Mouse (Mus musculus) embryonic facial prominence, embryonic 10.5 days (tissue): Measurements from ENCODE around the gene Gys2. TPM values are rescaled to one million over a fixed set of nuclear protein-coding genes. Genes with fewer than 3 reads are reported as not detected.
"Not testable (repeated sequence)": the region's sequence is repeated elsewhere in the genome, so short reads cannot be mapped to it uniquely, and the experiment has no call there.

Experiments used
- DNase-seq: peaks from one replicate; pipeline ENCODE4 v3.0.0-alpha.2; 2017; ENCODE audit warnings: low spot score
- H3K27ac ChIP-seq: fragments of 300-500 bp; sonication (generic); replicated peaks from 2 replicates; pipeline ENCODE4 v1.5.1; 2016; ENCODE audit warnings: mild to moderate bottlenecking
- H3K27me3 ChIP-seq: fragments of 300-500 bp; sonication (generic); replicated peaks from 2 replicates; pipeline ENCODE4 v1.6.1; 2016; ENCODE audit warnings: low read depth, mild to moderate bottlenecking; ENCODE audit not compliant: poor library complexity, severe bottlenecking
- H3K36me3 ChIP-seq: fragments of 300-500 bp; sonication (generic); replicated peaks from 2 replicates; pipeline ENCODE4 v1.6.1; 2016; ENCODE audit warnings: mild to moderate bottlenecking, moderate library complexity
- H3K4me1 ChIP-seq: fragments of 300-500 bp; sonication (generic); 2 replicates; pipeline ENCODE4 v1.6.1; 2016
- H3K4me3 ChIP-seq: fragments of 300-500 bp; sonication (generic); 2 replicates; pipeline ENCODE4 v1.5.1; 2016; ENCODE audit warnings: mild to moderate bottlenecking, moderate library complexity
- H3K9me3 ChIP-seq: fragments of 300-500 bp; sonication (generic); 2 replicates; pipeline ENCODE4 v1.6.1; 2016; ENCODE audit warnings: mild to moderate bottlenecking
- WGBS: fragments of 180-500 bp; shearing (Covaris S2); methylation state at CpG from one replicate; pipeline ENCODE4 v1.1.7; 2016; 5-methylcytosine and 5-hydroxymethylcytosine counted together
- polyA plus RNA-seq: library from polyadenylated mRNA; unstranded; fragments of >200 nt; fragmentation: Nextera tagmentation; extraction: Ambion mirVana; gene quantifications from 2 replicates; pipeline ENCODE4 v1.2.1, GENCODE M21; 2016

Gys2 gene
- not detected in 2 replicates for polyA plus RNA-seq

DNA sequence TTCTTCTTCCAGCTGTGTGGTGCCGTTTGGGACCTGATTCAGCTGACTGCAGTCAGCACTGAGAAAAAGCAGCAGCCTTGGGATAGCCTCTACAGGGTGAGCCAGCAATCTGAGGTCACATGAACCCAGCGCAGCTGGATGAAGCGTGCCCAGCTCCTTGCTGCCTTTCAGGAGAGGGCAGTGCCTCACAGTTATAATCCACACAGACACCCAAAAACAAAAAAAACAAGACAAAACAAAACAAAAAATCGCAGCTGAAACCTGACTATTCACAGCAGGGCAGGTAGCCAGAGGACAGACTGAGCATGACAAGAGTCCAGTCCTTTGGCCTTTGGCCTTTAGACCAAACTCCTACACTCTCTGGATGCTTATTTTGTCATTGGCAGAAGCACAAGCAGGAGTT is at the start of gene Gys2:
Gene Gys2, minus strand, starts transcription at position 309 of the 403 bp plus-strand sequence.
- no peaks in the 10 kb centered on the region for H3K27me3 ChIP-seq
- H3K36me3 ChIP-seq, result no peaks in the 10 kb centered on the region
- no peak within 1 kb of the TSS for H3K27ac ChIP-seq
- no peaks in the 10 kb centered on the region for H3K4me1 ChIP-seq
- no peak within 1 kb of the TSS for H3K4me3 ChIP-seq
- no peak for DNase-seq
- 67% methylated on average over 4 of the region's 4 CpGs for WGBS
- H3K9me3 ChIP-seq, result no peaks in the 10 kb centered on the region

DNA sequence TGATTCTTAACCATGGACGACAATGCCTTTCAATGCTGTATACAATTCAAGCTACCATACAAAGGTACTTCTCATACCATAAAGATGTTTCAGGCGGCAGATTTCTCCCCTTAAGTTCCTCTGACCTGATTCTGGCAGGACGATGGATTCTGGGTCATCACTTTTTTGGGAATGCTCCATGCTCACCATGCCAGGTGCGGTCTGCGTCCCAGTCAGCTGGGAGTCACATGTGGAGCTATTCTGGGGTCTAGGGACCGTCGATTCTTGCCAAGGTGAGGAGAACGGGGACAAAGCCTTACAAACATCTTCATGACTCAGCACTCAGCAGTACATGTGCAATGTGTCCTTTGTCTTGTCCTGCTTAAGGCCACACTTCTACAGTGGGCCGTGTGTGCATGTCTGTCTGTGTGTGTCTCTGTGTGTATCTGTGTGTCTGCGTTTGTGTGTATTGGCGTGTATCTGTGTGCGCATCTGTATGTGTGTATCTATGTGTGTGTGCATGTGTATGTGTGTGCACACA is 48.7 kb upstream of the Gys2 start:
- no peak overlapping the region for H3K4me3 ChIP-seq
- H3K9me3 ChIP-seq, result no peaks in the 10 kb centered on the region
- no peaks in the 10 kb centered on the region for H3K27me3 ChIP-seq
- H3K4me1 ChIP-seq, result no peaks in the 10 kb centered on the region
- no peaks in the 10 kb centered on the region for H3K36me3 ChIP-seq
- no peak overlapping the region for H3K27ac ChIP-seq
- DNase-seq, result no peak
- WGBS, result 84% methylated on average over 12 of the region's 12 CpGs

DNA sequence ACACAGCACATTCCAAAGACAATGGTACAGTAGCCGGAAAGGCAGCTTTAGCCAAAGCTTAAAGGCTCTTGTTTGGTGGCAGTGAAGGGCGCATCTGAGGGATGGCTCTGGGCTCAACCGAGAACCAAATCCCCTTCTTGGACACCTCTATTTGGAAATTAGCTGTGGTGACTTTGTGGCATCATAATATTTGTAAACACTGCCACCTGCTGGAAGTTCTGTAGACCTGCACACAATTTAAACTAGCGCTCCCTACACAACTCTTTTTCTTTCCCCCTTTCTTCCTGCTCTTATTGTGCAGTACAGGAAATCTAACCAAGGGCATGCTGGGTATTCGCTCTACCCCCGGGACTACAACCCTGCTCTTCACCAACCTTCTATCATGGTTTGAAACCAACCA is 46.2 kb upstream of the Gys2 start:
- Histone ChIP-seq H3K4me3 (no peak overlapping the region), H3K27ac (no peak overlapping the region), H3K4me1 (no peaks in the 10 kb centered on the region), H3K9me3 (no peaks in the 10 kb centered on the region), H3K36me3 (no peaks in the 10 kb centered on the region), H3K27me3 (0 out of 2 replicates have a peak, but pooled peaks cover 8% of the 10 kb centered on the region)
- WGBS, result 16% methylated on average over 6 of the region's 6 CpGs
- peak; percentile 26 for DNase-seq

DNA sequence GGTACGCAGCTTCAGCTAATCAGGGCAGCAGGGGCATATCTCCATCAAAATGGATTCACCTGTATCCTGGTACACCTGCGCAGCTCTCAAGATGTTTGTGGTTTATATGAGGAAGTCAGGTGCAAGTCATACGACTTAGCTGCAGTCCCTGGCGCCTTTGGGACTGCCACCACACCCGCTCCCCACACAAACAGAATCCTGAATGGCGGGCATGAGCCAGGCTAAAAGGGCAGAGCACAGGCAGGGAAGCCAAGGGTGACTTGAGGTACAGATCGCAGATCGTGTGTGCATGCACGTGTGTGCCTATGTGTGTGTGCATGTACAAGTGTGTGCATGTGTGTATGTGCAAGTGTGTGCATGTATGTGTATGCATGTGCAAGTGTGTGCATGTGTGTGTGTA is 42.5 kb upstream of the Gys2 start:
- not testable (repeated sequence) for H3K4me3 ChIP-seq, H3K27ac ChIP-seq, H3K36me3 ChIP-seq, H3K9me3 ChIP-seq, DNase-seq
- H3K27me3 ChIP-seq, result peaks cover 26% of the 10 kb centered on the region
- WGBS, result 71% methylated on average over 9 of the region's 9 CpGs
- peaks cover 22% of the 10 kb centered on the region for H3K4me1 ChIP-seq

DNA sequence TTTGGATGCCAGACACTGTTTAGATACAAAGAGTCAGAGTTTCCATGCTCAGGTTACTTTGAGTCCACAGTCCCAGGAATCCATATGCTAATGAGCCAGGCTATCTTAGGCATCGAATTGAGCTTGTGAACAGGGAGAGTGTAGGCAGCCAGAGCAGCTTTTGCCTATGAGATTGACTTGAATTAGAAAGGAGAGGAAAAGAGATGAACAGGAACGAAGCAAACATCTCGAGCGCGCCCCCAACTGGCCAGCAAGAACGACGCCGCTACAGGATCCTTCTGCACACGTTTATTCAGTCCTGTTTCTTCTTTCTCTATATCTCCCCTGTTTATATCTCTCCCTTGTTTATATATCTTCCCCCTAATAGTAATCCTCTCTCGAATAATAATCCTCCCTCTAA is 42.0 kb upstream of the Gys2 start:
- Histone ChIP-seq H3K9me3 (no peaks in the 10 kb centered on the region), H3K27me3 (peaks cover 29% of the 10 kb centered on the region), H3K36me3 (no peaks in the 10 kb centered on the region), H3K27ac (no peak overlapping the region), H3K4me1 (peaks cover 27% of the 10 kb centered on the region), H3K4me3 (no peak overlapping the region)
- DNase-seq, result peak; percentile 68
- 3% methylated on average over 10 of the region's 10 CpGs for WGBS

DNA sequence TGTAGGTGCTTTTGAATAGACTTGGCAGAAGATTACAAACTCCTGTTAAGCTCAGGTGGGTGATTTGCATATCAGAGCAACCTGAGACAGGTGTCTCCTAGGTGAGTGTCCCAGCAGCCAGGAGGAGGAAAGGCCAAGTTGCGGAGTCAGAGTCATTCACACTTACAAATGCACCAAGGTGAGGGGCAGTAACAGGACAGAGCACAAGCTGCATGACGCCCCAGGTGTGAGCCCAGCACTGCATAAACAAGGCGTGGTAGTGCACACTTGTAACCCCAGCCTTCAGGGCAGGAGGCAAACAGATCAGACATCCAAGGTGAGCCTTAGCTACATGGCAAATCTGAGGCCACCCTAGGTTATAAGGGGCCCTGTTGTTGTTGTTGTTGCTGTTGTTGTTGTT is 40.0 kb upstream of the Gys2 start:
- 42% methylated on average over 3 of the region's 3 CpGs for WGBS
- no peak overlapping the region for H3K4me3 ChIP-seq

DNA sequence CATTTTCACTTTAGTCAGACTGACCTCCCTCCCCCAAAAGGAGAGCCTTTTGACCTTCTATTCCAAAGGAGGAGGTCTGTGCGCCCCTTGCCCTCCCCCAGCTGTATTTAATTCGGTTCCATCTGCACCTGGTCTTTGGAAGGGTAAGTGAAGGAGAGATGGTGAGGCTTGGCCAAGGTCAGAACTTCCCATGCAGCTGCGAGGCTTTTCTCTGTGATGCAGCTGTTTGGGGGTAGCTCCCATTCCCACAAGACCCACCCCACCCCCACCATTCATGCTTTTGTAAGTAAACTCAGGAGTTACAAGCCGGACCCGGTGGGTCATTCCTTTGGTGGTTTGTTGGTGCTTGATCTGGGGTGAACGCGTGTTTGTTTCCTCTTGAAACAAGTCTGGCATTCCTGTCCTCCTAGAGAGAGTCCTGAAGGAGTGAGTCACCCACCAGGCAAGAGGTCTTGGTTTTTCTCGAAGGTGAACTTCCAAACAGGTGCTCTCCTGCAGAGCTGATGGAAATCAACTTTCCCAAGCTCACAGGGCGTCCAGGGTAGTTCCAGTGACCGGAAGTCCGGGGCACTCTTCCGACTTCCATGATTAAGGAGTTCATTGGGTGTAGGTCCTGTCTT is 38.7 kb upstream of the Gys2 start:
- 17% methylated on average over 12 of the region's 12 CpGs for WGBS
- no peak overlapping the region for H3K4me3 ChIP-seq
- H3K27ac ChIP-seq, result peak overlapping the region; percentile 14; the same call in 1 of the 2 replicates
- no peaks in the 10 kb centered on the region for H3K36me3 ChIP-seq
- DNase-seq, result peak; percentile 69
- H3K27me3 ChIP-seq, result peaks cover 45% of the 10 kb centered on the region
- H3K4me1 ChIP-seq, result peaks cover 49% of the 10 kb centered on the region
- H3K9me3 ChIP-seq, result no peaks in the 10 kb centered on the region

More for the DNA sequence above, 40.0 kb upstream of the Gys2 start:
- peaks cover 45% of the 10 kb centered on the region for H3K4me1 ChIP-seq
- peaks cover 45% of the 10 kb centered on the region for H3K27me3 ChIP-seq
- no peaks in the 10 kb centered on the region for H3K9me3 ChIP-seq
- no peaks in the 10 kb centered on the region for H3K36me3 ChIP-seq
- no peak for DNase-seq
- no peak overlapping the region for H3K27ac ChIP-seq

DNA sequence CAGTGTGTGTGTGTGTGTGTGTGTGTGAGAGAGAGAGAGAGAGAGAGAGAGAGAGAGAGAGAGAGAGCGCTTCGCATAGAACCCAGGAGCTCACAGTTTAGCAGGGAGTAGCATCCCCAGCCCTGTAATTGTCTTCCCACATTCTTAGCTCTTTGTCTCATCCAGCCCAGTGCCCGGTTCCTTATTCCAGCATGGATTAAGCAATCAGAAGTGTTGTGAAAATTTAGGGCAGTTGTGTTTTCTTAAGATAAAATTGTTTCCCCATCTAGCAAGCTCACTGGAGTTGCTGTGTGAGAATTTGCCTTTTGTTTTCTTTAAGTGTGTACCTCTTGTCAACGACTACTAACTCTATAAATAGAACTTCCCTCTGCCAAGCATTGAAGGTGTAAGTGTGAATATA is 35.8 kb upstream of the Gys2 start:
- WGBS, result 11% methylated on average over 4 of the region's 4 CpGs
- peak overlapping the region; percentile 67; the same call in 1 of the 2 replicates for H3K4me3 ChIP-seq
- peaks cover 37% of the 10 kb centered on the region for H3K27me3 ChIP-seq
- H3K4me1 ChIP-seq, result peaks cover 72% of the 10 kb centered on the region
- DNase-seq, result no peak
- peaks cover 19% of the 10 kb centered on the region for H3K36me3 ChIP-seq
- no peaks in the 10 kb centered on the region for H3K9me3 ChIP-seq
- H3K27ac ChIP-seq, result peak overlapping the region; percentile 84

DNA sequence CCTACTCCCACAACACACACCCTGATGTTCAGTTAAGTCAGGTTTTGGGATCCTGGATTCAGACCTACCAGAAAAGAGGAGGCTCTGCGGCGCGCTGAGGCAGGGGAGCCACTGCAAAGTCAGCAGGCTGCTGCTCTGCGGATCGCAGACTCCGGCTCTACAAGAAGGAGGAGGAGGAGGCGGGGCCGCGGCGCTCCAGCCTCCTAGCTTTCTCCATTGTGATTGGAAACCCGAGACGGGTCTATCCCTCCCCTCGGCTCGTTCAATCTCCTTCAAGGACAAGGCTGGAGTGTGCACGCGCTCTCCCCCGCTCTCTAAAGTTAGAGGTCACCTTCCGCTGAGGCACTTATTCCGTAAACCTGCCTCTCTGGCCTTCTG is 34.9 kb upstream of the Gys2 start, which contains the start of gene Ldhb:
Gene Ldhb, minus strand, starts transcription at position 173 of the 378 bp plus-strand sequence.
- Histone ChIP-seq H3K4me1 (peaks cover 71% of the 10 kb centered on the region), H3K4me3 (peak within 1 kb of the TSS; percentile 67), H3K27me3 (peaks cover 33% of the 10 kb centered on the region), H3K27ac (peak within 1 kb of the TSS; percentile 84), H3K36me3 (peaks cover 28% of the 10 kb centered on the region), H3K9me3 (no peaks in the 10 kb centered on the region)
- DNase-seq, result peak; percentile 95
- 0% methylated on average over 19 of the region's 19 CpGs for WGBS

DNA sequence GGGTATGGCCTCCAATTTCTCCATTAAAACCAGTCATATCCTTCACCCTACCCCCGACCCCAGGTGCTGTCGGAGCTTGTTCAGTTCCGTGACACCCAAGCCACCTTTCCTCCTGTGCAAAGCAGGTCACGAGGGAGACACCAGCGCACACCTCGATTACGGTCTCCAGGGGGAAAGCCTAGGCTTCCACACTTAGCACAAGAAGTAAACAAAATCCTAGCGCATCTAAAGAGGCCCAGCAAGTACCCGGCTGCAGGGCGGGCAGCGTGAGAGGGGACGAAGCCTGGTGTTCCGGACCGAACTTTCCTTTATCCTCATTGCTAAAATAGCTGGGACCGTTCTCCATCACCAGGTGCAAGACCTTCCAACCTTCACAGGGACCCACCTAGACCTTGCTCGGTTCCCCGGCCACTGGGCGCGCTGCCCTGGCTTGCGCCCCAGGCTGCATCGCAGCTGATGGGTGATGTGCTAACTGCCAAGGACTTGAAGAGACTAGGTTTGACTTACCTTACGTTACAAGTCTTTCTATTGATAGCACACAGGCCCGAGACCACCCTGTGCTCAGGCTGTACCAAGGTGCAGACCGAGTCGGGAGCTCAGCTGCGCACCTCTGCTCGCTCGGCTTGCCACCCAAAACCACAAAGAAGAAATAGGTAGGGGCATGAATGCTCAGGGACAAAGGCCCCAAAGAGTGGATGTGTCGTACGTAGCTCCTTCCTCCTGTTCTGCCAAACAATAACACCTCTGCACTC is 34.3 kb upstream of the Gys2 start:
- H3K36me3 ChIP-seq, result peaks cover 34% of the 10 kb centered on the region
- peak overlapping the region; percentile 84 for H3K27ac ChIP-seq
- no peak for DNase-seq
- peaks cover 31% of the 10 kb centered on the region for H3K27me3 ChIP-seq
- WGBS, result under 1% methylated on average over 30 of the region's 30 CpGs
- peaks cover 69% of the 10 kb centered on the region for H3K4me1 ChIP-seq
- peak overlapping the region; percentile 67 for H3K4me3 ChIP-seq
- no peaks in the 10 kb centered on the region for H3K9me3 ChIP-seq

DNA sequence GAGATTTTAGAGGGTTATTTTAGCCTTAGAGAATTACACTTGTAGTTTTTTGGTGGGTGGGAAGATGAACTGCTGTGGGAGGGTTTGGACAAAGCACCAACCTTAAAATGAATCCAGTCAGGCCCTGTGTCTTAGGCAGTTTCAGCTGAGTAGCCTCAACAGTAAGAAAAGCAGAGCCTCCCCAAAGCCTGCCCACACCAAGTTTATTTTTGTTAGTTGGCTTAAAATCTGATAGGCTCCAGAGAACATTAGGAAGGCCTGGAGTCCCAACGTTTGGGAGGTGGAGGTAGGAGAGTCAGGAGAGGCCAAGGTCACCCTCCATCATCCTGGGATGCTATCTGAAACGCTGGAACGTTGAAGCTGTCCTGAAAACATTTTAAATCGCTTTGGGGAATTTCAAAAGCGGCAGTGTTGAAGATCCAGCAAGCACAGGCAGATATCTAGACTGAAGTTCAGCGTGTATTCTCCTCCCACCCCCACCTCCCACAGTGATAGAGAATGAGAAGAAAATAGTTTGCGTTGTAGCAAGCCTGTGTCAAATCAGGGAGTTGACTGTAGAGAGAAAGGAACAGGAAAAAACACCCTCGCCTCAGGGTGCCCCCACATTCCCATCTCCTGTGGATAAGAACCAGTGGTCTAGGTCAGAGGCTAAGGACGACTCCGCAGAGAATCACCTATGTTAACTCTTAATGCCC is 33.6 kb upstream of the Gys2 start:
- Histone ChIP-seq H3K27ac (peak overlapping the region; percentile 84), H3K9me3 (no peaks in the 10 kb centered on the region), H3K4me3 (peak overlapping the region; percentile 67), H3K4me1 (peaks cover 63% of the 10 kb centered on the region), H3K27me3 (peaks cover 26% of the 10 kb centered on the region), H3K36me3 (peaks cover 41% of the 10 kb centered on the region)
- WGBS, result 5% methylated on average over 10 of the region's 10 CpGs
- peak; percentile 20 for DNase-seq

DNA sequence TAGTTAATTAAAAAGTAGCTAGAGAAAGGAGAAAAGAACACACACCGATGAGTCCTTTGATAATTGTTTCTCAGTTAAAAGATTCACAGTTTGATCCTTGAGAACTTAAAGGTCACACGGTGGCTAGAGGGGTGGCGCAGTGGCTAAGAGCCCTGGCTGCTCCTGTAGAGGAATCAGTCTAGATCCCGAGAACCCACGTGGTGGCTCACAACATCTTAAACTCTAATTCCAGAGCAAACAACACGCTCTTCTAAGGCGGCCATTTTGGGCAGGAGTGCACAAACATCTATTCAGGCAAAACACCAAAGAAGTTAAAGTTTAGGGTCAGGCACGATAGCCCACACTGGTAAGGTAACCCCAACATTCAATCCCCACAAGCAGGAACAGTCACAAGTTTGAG is 30.7 kb upstream of the Gys2 start:
- Histone ChIP-seq H3K4me3 (peak overlapping the region; percentile 32), H3K27me3 (0 out of 2 replicates have a peak, but pooled peaks cover 2% of the 10 kb centered on the region), H3K9me3 (no peaks in the 10 kb centered on the region), H3K27ac (peak overlapping the region; percentile 57), H3K36me3 (peaks cover 67% of the 10 kb centered on the region), H3K4me1 (peaks cover 36% of the 10 kb centered on the region)
- DNase-seq, result no peak
- 70% methylated on average over 8 of the region's 8 CpGs for WGBS
